Mouse (Mus musculus): ENCODE data around the gene Myof.

- TF ChIP-seq CTCF (conservative IDR thresholded peaks at IDR 0.05; ENCODE audit: insufficient read depth, insufficient read length, low read depth, low read length) (no peak), POLR2A (IDR thresholded peaks at IDR 0.05; ENCODE audit: low read depth, low read length) (no peak)
Measured at GRCm38 (mm10) chr19:37891006-37891405, 152.4 kb downstream of the Myof start.

Data from kidney, adult 2 months (tissue).